Mouse (Mus musculus): ENCODE measurements around the gene D630036H23Rik.

- TF ChIP-seq CTCF (conservative IDR thresholded peaks at IDR 0.05; ENCODE audit: low read length): no peak
- no peak for TF ChIP-seq POU5F1 (IDR thresholded peaks at IDR 0.05; ENCODE audit: borderline replicate concordance, low read length)
- TF ChIP-seq NANOG (IDR thresholded peaks at IDR 0.05; ENCODE audit: borderline replicate concordance, low read length): no peak
Observed at GRCm38 (mm10) chr12:36380254-36380653, 1.7 kb downstream of the D630036H23Rik start.

All from E14TG2a.4 (cell line).